Mouse (Mus musculus) embryonic facial prominence, embryonic 10.5 days (tissue): ENCODE results near the gene Phlpp1. TPM values are rescaled to one million over a fixed set of nuclear protein-coding genes. Genes with fewer than 3 reads are reported as not detected.
A peak's percentile ranks its signal among the peaks of the same experiment; 100 is the strongest.

Source experiments
- DNase-seq: peaks from one replicate; pipeline ENCODE4 v3.0.0-alpha.2; 2017; ENCODE audit warnings: low spot score
- H3K27ac ChIP-seq: fragments of 300-500 bp; sonication (generic); replicated peaks from 2 replicates; pipeline ENCODE4 v1.5.1; 2016; ENCODE audit warnings: mild to moderate bottlenecking
- H3K27me3 ChIP-seq: fragments of 300-500 bp; sonication (generic); replicated peaks from 2 replicates; pipeline ENCODE4 v1.6.1; 2016; ENCODE audit warnings: low read depth, mild to moderate bottlenecking; ENCODE audit not compliant: poor library complexity, severe bottlenecking
- H3K36me3 ChIP-seq: fragments of 300-500 bp; sonication (generic); replicated peaks from 2 replicates; pipeline ENCODE4 v1.6.1; 2016; ENCODE audit warnings: mild to moderate bottlenecking, moderate library complexity
- H3K4me1 ChIP-seq: fragments of 300-500 bp; sonication (generic); 2 replicates; pipeline ENCODE4 v1.6.1; 2016
- H3K4me3 ChIP-seq: fragments of 300-500 bp; sonication (generic); 2 replicates; pipeline ENCODE4 v1.5.1; 2016; ENCODE audit warnings: mild to moderate bottlenecking, moderate library complexity
- H3K9me3 ChIP-seq: fragments of 300-500 bp; sonication (generic); 2 replicates; pipeline ENCODE4 v1.6.1; 2016; ENCODE audit warnings: mild to moderate bottlenecking
- WGBS: fragments of 180-500 bp; shearing (Covaris S2); methylation state at CpG from one replicate; pipeline ENCODE4 v1.1.7; 2016; 5-methylcytosine and 5-hydroxymethylcytosine counted together
- polyA plus RNA-seq: library from polyadenylated mRNA; unstranded; fragments of >200 nt; fragmentation: Nextera tagmentation; extraction: Ambion mirVana; gene quantifications from 2 replicates; pipeline ENCODE4 v1.2.1, GENCODE M21; 2016

Gene Phlpp1
- polyA plus RNA-seq, 1 experiment from 2014 or later, result 3.7 TPM

DNA sequence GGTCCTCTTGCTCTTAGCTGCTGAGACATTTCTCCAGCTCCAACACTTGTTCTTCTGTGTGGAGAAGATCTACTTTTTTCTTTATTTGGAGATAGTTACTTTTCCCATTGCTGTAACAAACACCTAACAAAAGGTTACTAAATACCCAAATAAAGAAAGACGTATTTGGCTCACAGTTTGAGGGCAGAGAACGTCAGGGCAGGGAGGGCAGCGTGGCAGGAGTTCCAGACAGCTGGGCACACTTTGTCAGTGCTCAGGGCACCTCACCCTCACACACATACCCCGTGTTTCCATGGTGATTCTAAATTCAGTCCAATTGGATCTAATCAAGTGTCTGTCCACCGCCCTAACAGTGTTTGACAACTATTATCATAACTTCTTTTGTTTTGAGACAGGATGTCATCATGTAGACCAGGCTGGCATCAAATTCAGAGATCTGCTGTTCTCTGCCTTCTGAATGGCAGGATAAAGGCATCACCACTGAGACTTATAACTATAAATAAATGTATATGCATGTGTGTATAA lies 1.7 kb upstream of the Phlpp1 start:
- Histone ChIP-seq H3K4me1 (peaks cover 30% of the 10 kb centered on the region), H3K27me3 (no peaks in the 10 kb centered on the region), H3K9me3 (no peaks in the 10 kb centered on the region), H3K27ac (no peak overlapping the region), H3K36me3 (no peaks in the 10 kb centered on the region), H3K4me3 (no peak overlapping the region)
- DNase-seq, result no peak
- WGBS, result 83% methylated on average over 5 of the region's 5 CpGs

DNA sequence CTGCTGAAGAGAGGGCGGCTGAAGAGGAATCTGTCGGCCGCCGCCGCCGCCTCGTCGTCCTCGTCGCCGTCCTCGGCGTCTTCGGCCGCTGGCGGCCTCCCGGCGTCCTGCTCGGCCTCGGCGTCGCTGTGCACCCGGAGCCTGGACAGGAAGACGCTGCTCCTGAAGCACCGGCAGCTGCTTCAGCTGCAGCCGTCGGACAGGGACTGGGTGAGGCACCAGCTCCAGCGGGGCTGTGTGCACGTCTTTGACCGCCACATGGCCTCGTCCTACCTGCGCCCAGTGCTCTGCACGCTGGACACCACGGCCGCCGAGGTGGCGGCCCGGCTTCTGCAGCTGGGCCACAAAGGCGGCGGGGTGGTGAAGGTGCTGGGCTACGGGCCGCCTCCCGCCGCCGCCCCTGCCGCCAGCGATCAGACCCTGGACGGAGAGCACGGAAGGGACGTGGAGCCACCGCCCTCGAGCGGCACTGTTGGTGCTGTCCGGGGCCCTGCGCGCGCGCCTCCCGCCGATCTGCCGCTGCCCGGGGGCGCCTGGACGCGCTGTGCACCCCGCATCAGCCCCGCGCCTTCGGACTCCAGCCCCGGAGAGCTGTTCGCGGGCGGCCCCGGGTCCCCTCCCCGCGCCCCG lies 864 bp downstream of the Phlpp1 start:
- WGBS, result under 1% methylated on average over 77 of the region's 77 CpGs
- no peaks in the 10 kb centered on the region for H3K27me3 ChIP-seq
- DNase-seq, result peak; percentile 73
- peak overlapping the region; percentile 87 for H3K4me3 ChIP-seq
- no peaks in the 10 kb centered on the region for H3K9me3 ChIP-seq
- H3K4me1 ChIP-seq, result peaks cover 50% of the 10 kb centered on the region
- H3K36me3 ChIP-seq, result no peaks in the 10 kb centered on the region
- peak overlapping the region; percentile 93 for H3K27ac ChIP-seq

DNA sequence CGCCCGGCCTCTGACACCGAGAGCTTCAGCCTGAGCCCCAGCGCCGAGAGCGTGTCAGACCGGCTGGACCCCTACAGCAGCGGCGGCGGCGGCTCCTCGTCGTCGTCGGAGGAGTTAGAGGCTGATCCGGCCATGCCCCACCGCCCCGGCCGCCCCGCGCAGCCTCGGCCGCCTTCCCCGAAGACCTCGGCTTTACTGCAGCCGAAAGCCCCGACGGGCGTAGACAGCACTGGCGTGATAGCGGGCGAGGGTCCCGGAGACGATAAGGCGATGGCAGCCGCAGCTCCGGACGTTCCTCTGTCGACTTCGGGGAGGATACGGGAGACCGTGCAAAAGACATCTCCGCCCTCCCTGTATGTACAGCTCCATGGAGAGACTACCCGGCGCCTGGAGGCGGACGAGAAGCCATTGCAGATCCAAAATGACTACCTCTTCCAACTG lies 1.4 kb downstream of the Phlpp1 start:
- Histone ChIP-seq H3K4me3 (peak overlapping the region; percentile 87), H3K27ac (peak overlapping the region; percentile 93), H3K4me1 (peaks cover 56% of the 10 kb centered on the region), H3K9me3 (no peaks in the 10 kb centered on the region), H3K27me3 (no peaks in the 10 kb centered on the region), H3K36me3 (no peaks in the 10 kb centered on the region)
- WGBS, result under 1% methylated on average over 47 of the region's 47 CpGs
- peak; percentile 67 for DNase-seq

DNA sequence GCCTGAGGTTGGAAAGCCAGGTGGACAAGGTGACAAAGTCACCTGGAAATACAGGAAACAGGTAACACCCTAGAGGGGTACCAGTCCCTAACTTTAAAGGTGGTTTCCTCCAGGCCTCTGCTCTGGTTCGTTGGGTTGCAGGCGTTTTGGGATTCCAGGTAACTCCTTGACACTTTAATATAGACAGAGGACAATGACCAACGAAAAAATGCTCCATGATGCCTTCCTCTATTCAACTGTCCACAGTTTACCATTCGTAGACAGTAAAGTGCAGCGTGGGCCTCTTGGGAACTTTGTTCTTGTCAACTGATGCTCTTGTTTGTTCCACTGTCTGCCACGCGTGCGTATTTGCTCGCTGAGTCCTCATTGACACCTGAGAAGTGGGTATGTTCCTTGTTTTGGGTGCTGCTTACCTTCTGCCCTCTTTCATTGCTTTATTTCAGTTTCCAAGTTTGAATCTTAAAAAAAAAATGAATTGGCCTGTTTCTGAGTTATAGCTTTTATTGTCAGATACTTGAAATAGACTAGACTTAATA lies 2.1 kb downstream of the Phlpp1 start:
- 0 out of 2 replicates have a peak overlapping the region, but pooled peaks have one; percentile 93 for H3K27ac ChIP-seq
- no peaks in the 10 kb centered on the region for H3K9me3 ChIP-seq
- no peaks in the 10 kb centered on the region for H3K36me3 ChIP-seq
- peak overlapping the region; percentile 87 for H3K4me3 ChIP-seq
- DNase-seq, result no peak
- peaks cover 59% of the 10 kb centered on the region for H3K4me1 ChIP-seq
- H3K27me3 ChIP-seq, result no peaks in the 10 kb centered on the region
- WGBS, result 52% methylated on average over 9 of the region's 9 CpGs

DNA sequence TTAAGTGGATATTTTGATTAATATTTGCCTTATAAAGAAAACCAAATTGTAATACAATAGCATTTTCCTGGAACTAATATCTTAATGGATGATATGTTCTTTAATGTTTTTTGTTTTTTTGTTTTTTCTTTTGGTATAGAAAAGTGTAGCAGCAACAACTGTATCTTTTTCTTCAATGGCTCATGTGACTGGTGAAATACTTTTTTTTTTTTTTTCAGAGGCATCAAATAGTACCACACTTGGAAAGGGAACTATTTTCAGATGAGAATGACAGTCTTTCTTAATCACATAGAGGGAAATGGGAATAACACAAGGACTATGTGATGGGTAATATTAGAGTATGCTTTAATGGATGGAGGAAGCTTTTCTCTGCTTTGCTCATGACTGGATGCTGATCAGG lies 3.0 kb downstream of the Phlpp1 start:
- no peak for DNase-seq
- Histone ChIP-seq H3K4me1 (peaks cover 59% of the 10 kb centered on the region), H3K27me3 (no peaks in the 10 kb centered on the region), H3K4me3 (peak overlapping the region; percentile 87), H3K27ac (no peak overlapping the region), H3K9me3 (no peaks in the 10 kb centered on the region), H3K36me3 (no peaks in the 10 kb centered on the region)

DNA sequence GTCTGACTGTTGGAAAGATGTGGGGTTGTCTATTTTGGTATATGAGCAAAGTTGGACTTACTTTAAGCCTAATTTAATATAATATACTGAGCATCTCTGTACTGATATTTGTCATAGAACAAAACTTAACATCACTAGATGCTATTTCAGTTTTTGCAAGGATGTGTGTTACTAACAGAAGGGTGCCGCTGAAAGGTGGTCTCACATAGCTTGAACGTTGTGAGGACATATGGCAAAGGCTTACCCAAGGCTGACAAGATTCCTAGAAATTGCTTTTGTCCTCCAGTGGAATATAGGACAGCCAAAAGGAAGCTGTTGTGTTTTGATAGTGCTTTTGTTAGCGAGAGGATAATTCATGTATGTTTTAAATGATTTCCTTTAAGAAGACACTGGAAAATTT lies 3.8 kb downstream of the Phlpp1 start:
- H3K27me3 ChIP-seq, result no peaks in the 10 kb centered on the region
- peaks cover 58% of the 10 kb centered on the region for H3K4me1 ChIP-seq
- no peaks in the 10 kb centered on the region for H3K36me3 ChIP-seq
- no peak overlapping the region for H3K27ac ChIP-seq
- no peaks in the 10 kb centered on the region for H3K9me3 ChIP-seq
- WGBS, result 74% methylated on average over 3 of the region's 3 CpGs
- DNase-seq, result no peak
- peak overlapping the region; percentile 87; the same call in 1 of the 2 replicates for H3K4me3 ChIP-seq

DNA sequence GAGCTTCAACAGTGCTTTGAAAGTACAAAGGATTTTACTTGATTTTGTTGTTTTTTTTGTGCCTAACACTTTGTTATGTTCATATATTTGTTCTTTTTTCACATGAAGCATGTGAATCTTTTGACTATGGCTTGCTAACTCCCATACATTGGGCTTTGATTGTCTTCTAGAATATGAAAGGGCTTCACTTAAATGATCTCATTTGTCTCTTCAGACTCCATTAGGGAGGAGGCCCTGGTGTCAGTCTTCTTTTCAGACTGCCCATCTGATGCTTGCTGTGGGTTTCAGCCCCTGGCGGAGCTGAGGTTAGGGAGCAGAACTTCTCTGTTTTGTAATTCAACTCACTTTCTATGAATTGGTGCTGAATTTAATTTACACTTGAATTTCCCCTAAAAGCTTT lies 5.2 kb downstream of the Phlpp1 start:
- H3K27me3 ChIP-seq, result no peaks in the 10 kb centered on the region
- H3K4me1 ChIP-seq, result peaks cover 51% of the 10 kb centered on the region
- no peak for DNase-seq
- H3K36me3 ChIP-seq, result no peaks in the 10 kb centered on the region
- H3K27ac ChIP-seq, result no peak overlapping the region
- H3K9me3 ChIP-seq, result no peaks in the 10 kb centered on the region
- no peak overlapping the region for H3K4me3 ChIP-seq
- WGBS, result 49% methylated on average over 1 of the region's 1 CpGs

DNA sequence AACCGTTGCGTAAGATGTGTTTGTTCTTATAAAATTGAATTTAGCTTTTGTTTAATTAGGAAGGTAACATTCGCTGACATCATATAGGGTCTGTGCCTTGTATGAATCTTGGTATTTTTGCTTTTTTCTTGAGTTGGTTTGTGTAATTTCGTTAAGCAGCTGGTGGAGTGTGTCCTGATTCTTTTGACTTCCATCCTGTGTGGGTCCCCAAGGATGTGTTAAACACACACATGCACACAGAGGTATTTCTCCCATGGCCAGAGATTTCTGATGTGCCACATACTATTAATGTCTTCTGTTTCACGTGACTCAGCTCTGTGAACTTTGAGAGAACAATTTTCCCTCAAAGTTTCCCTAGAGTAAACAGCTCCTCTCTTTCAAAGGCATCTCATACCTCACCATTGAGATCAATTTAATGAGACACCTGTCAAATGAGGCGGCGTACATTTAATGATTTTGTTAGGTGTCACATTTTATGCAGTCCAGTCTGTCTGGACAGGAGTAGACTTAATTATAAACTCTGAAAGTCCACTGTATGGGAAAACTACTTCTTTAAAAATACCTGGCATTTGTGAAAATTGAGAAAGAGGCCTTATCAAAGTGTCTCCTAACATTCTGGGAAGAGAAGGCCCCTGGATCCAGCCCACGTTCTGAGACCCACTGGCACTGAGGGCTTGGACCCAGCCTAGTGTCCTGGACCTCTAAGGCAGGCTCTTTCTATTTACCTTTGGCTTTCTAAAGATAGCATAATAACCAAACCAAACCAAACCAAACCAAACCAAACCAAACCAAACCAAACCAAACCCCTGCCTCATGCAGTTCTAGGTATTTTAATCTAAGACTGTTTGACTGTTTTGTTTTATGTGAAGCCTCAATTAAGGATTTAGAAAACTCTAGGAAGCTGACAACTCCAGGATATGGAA lies 6.6 kb downstream of the Phlpp1 start:
- Histone ChIP-seq H3K9me3 (no peaks in the 10 kb centered on the region), H3K27ac (no peak overlapping the region), H3K4me1 (peaks cover 43% of the 10 kb centered on the region), H3K4me3 (no peak overlapping the region), H3K27me3 (no peaks in the 10 kb centered on the region), H3K36me3 (no peaks in the 10 kb centered on the region)
- DNase-seq, result no peak
- 73% methylated on average over 8 of the region's 8 CpGs for WGBS

DNA sequence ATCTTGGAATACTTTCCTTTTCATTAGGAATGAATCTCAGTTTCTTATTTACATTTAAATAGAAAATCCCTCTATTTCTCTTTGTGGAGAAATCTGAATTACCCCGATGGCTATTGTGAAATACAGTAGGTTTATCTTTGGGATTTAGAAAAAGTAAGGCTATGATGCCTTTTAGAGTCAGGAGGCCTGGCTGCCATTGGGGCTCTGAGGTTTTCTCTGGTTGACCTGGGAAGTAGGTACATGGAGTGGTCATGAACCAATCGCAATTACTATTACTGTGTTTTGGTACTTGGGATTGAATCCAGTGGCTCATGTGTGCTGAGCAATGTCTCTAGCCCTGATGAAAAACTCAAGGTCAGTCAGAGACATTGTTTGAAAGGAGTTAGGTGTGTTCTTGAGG lies 12.1 kb downstream of the Phlpp1 start:
- H3K4me3 ChIP-seq, result no peak overlapping the region
- DNase-seq, result no peak
- H3K27me3 ChIP-seq, result no peaks in the 10 kb centered on the region
- H3K9me3 ChIP-seq, result no peaks in the 10 kb centered on the region
- peaks cover 18% of the 10 kb centered on the region for H3K4me1 ChIP-seq
- 93% methylated on average over 2 of the region's 2 CpGs for WGBS
- H3K27ac ChIP-seq, result no peak overlapping the region
- H3K36me3 ChIP-seq, result no peaks in the 10 kb centered on the region

DNA sequence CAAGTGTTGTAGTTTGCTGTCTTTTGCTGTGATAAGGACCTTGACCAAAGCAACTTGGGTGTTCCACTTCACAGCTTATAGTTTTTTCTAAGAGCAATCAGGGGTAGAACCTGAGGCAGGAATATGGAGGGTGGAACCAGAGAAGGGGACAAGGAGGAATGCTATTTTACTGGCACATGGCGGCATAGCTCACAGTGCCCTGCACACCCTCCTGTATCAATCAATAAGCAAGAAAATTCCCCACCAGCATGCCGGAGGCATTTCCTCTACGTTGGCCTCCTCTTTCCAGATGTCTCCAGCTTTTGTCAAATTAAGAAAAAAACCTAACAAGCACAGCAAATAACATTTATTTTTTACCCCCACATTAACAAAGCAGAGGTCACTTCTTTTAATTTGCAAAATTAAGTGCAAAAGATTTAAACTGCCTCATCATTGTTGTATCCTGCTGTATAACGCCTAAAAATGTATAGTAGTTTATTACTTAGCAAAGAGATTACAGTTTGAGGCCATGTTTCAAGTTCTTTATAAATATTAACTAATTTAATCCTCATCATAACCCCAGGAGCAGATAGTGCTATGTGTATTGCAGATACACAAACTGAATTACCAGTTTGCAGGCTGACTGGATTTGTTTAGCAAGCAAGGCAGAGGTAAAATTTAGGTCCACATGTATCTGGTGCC lies 13.4 kb downstream of the Phlpp1 start:
- H3K27me3 ChIP-seq, result no peaks in the 10 kb centered on the region
- DNase-seq, result no peak
- H3K36me3 ChIP-seq, result no peaks in the 10 kb centered on the region
- no peaks in the 10 kb centered on the region for H3K9me3 ChIP-seq
- H3K4me1 ChIP-seq, result peaks cover 18% of the 10 kb centered on the region
- H3K4me3 ChIP-seq, result no peak overlapping the region
- 62% methylated on average over 4 of the region's 4 CpGs for WGBS
- H3K27ac ChIP-seq, result 0 out of 2 replicates have a peak overlapping the region, but pooled peaks have one; percentile 3

DNA sequence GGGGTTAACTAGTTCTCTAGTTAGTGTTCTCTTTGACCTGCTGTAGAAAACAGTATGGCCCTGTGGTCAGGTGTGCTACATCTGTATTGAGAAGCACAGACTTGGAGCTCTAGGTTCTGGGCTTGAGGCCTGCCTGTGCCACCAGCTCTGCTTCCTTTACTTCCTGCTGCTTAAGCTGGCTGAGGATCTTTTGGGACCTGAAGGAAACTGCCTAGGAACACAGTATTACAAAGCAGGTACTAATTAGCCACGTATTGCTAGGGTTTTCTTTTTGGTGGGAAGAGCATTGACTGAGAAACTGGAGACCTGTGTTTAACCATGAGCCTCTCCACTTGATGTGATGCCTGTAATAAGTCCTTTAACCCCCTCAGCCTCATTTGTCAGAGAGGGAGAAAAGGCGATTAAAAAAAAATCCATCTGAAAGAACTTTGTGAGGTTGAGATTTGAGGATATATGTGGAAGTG lies 13.9 kb downstream of the Phlpp1 start:
- no peak for DNase-seq
- 46% methylated on average over 2 of the region's 2 CpGs for WGBS

DNA sequence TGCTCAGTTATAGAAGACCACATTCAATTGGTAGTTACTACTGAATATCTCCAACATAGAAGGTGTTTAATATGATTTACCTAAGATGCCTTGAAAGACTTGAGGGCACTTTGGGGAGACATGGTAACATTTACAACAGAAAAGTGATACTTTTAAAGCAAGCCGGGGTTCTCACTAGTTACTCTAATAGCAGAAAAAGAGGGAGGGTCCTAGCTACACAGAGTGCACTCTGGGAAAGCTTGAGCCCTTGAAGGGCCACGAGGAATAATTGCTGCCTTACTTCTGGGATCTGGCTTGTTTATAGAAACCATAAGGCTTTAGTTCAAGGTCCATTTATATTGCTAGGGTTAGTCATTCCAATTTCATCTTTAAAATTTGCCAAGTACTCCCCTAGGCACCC lies 14.5 kb downstream of the Phlpp1 start:
- H3K4me1 ChIP-seq, result peaks cover 18% of the 10 kb centered on the region
- 45% methylated on average over 2 of the region's 2 CpGs for WGBS
- no peak for DNase-seq

More for the DNA sequence above, 13.9 kb downstream of the Phlpp1 start:
- Histone ChIP-seq H3K27ac (0 out of 2 replicates have a peak overlapping the region, but pooled peaks have one; percentile 3), H3K4me1 (peaks cover 18% of the 10 kb centered on the region), H3K4me3 (no peak overlapping the region), H3K27me3 (no peaks in the 10 kb centered on the region), H3K9me3 (no peaks in the 10 kb centered on the region), H3K36me3 (no peaks in the 10 kb centered on the region)

More for the DNA sequence above, 14.5 kb downstream of the Phlpp1 start:
- H3K27ac ChIP-seq, result no peak overlapping the region
- H3K27me3 ChIP-seq, result no peaks in the 10 kb centered on the region
- H3K4me3 ChIP-seq, result no peak overlapping the region
- H3K36me3 ChIP-seq, result no peaks in the 10 kb centered on the region
- H3K9me3 ChIP-seq, result no peaks in the 10 kb centered on the region
